Mouse (Mus musculus) duodenum, adult 2 months (tissue): Measurements from ENCODE around the gene Rps15. TPM values are rescaled to one million over a fixed set of nuclear protein-coding genes. Genes with fewer than 3 reads are reported as not detected.

ENCODE experiments used
- polyA plus RNA-seq: library from polyadenylated mRNA; depleted of rRNA; stranded (reverse); fragments of >200 nt; gene quantifications from 2 replicates; pipeline ENCODE4 v1.2.3, GENCODE M21; 2012; ENCODE audit warnings: low replicate concordance; rRNA removed

The Rps15 gene
- 739 and 1,199 TPM in 2 replicates for polyA plus RNA-seq

GRCm38 (mm10) chr10:80292251-80293146, at the start of gene Rps15:
Gene Rps15, plus strand, starts transcription at chr10:80292453.

GRCm38 (mm10) chr10:80248971-80249640, 43.1 kb upstream of the Rps15 start, which contains the start of gene Ndufs7:
Gene Ndufs7, plus strand, starts transcription at chr10:80249121.

GRCm38 (mm10) chr10:80260642-80261584, 31.3 kb upstream of the Rps15 start, which contains the start of the genes Gamt and Dazap1:
Gene Gamt, minus strand, starts transcription at chr10:80261012.
Gene Dazap1, plus strand, starts transcription at chr10:80261486.

GRCm38 (mm10) chr10:80295618-80296425, 3.6 kb downstream of the Rps15 start, which contains the start of gene Apc2:
Gene Apc2, plus strand, starts transcription at chr10:80295977.

GRCm38 (mm10) chr10:80320340-80320760, 28.1 kb downstream of the Rps15 start, which contains the start of gene 2310011J03Rik:
Gene 2310011J03Rik, minus strand, starts transcription at chr10:80320537.

GRCm38 (mm10) chr10:80329273-80330081, 37.2 kb downstream of the Rps15 start, which contains the start of the genes Pcsk4 and Reep6:
Gene Pcsk4, minus strand, starts transcription at chr10:80329498.
Gene Reep6, plus strand, starts transcription at chr10:80329953.

Other genes starting within 250 kb of the Rps15 start
- gene Gpx4, start 245.3 kb upstream of the Rps15 start, polyA plus RNA-seq = 1,699 and 1,725 TPM in 2 replicates
- 63.5 and 95.0 TPM in 2 replicates for gene Sbno2, start 186.9 kb upstream of the Rps15 start, polyA plus RNA-seq
- gene Stk11, start 176.7 kb upstream of the Rps15 start, polyA plus RNA-seq = 105 and 121 TPM in 2 replicates
- 5,808 and 7,935 TPM in 2 replicates for gene Atp5d, start 153.8 kb upstream of the Rps15 start, polyA plus RNA-seq
- gene Cbarp, start 151.6 kb upstream of the Rps15 start, polyA plus RNA-seq = 6.3 and 6.6 TPM in 2 replicates
- gene Midn, start 144.2 kb upstream of the Rps15 start, polyA plus RNA-seq = 198 and 360 TPM in 2 replicates
- 46.7 and 55.3 TPM in 2 replicates for gene Cirbp, start 126.5 kb upstream of the Rps15 start, polyA plus RNA-seq
- 12.6 and 12.7 TPM in 2 replicates for gene 1600002K03Rik, start 119.5 kb upstream of the Rps15 start, polyA plus RNA-seq
- 2.0 and 2.2 TPM in 2 replicates for gene Efna2, start 113.0 kb upstream of the Rps15 start, polyA plus RNA-seq
- gene Mum1, start 66.0 kb upstream of the Rps15 start, polyA plus RNA-seq = 14.5 and 19.2 TPM in 2 replicates
- 967 and 1,434 TPM in 2 replicates for gene Ndufs7, start 43.3 kb upstream of the Rps15 start, polyA plus RNA-seq
- gene Gamt, start 31.4 kb upstream of the Rps15 start, polyA plus RNA-seq = 15.1 and 43.1 TPM in 2 replicates
- 104 and 128 TPM in 2 replicates for gene Dazap1, start 31.0 kb upstream of the Rps15 start, polyA plus RNA-seq
- gene Apc2, start 3.5 kb downstream of the Rps15 start, polyA plus RNA-seq = 0.88 and 1.1 TPM in 2 replicates
- 52.1 and 92.1 TPM in 2 replicates for gene 2310011J03Rik, start 28.1 kb downstream of the Rps15 start, polyA plus RNA-seq
- 37.6 and 47.6 TPM in 2 replicates for gene Pcsk4, start 37.0 kb downstream of the Rps15 start, polyA plus RNA-seq
- gene Reep6, start 37.5 kb downstream of the Rps15 start, polyA plus RNA-seq = 257 and 279 TPM in 2 replicates
- gene Adamtsl5, start 56.0 kb downstream of the Rps15 start, polyA plus RNA-seq = 113 and 171 TPM in 2 replicates
- gene Plk5, start 64.0 kb downstream of the Rps15 start, polyA plus RNA-seq = 2.4 and 7.5 TPM in 2 replicates
- gene Mex3d, start 95.2 kb downstream of the Rps15 start, polyA plus RNA-seq = 13.6 and 24.5 TPM in 2 replicates
- 76.6 and 89.3 TPM in 2 replicates for gene Mbd3, start 107.1 kb downstream of the Rps15 start, polyA plus RNA-seq
- 2,686 and 4,056 TPM in 2 replicates for gene Uqcr11, start 114.4 kb downstream of the Rps15 start, polyA plus RNA-seq
- gene Tcf3, start 141.2 kb downstream of the Rps15 start, polyA plus RNA-seq = 95.5 and 98.0 TPM in 2 replicates
- 0.26 and 4.2 TPM in 2 replicates for gene Onecut3, start 202.4 kb downstream of the Rps15 start, polyA plus RNA-seq
- 0.02 TPM in 1 of 2 replicates, not detected in the other for gene Atp8b3, start 246.7 kb downstream of the Rps15 start, polyA plus RNA-seq